Mouse (Mus musculus) midbrain, embryonic 10.5 days (tissue): ENCODE data around the gene Trpm3. TPM values are rescaled to one million over a fixed set of nuclear protein-coding genes. Genes with fewer than 3 reads are reported as not detected.

Source experiments
- DNase-seq: peaks from one replicate; pipeline ENCODE4 v3.0.0-alpha.2; 2017; ENCODE audit warnings: low spot score
- H3K27ac ChIP-seq: fragments of 300-500 bp; sonication (generic); replicated peaks from 2 replicates; pipeline ENCODE4 v1.5.1; 2016; ENCODE audit warnings: mild to moderate bottlenecking
- H3K27me3 ChIP-seq: fragments of 300-500 bp; sonication (generic); 2 replicates; pipeline ENCODE4 v1.6.1; 2016; ENCODE audit warnings: low read depth, mild to moderate bottlenecking; ENCODE audit not compliant: poor library complexity, severe bottlenecking
- H3K36me3 ChIP-seq: fragments of 300-500 bp; sonication (generic); 2 replicates; pipeline ENCODE4 v1.6.1; 2016; ENCODE audit warnings: mild to moderate bottlenecking, moderate library complexity
- H3K4me1 ChIP-seq: fragments of 300-500 bp; sonication (generic); 2 replicates; pipeline ENCODE4 v1.6.1; 2016
- H3K4me3 ChIP-seq: fragments of 300-500 bp; sonication (generic); 2 replicates; pipeline ENCODE4 v1.5.1; 2016; ENCODE audit warnings: mild to moderate bottlenecking, moderate library complexity
- H3K9me3 ChIP-seq: fragments of 300-500 bp; sonication (generic); replicated peaks from 2 replicates; pipeline ENCODE4 v1.6.1; 2016; ENCODE audit warnings: mild to moderate bottlenecking
- WGBS: fragments of 180-500 bp; shearing (Covaris S2); methylation state at CpG from one replicate; pipeline ENCODE4 v1.1.7; 2016; 5-methylcytosine and 5-hydroxymethylcytosine counted together
- polyA plus RNA-seq: library from polyadenylated mRNA; unstranded; fragments of >200 nt; fragmentation: Nextera tagmentation; extraction: Ambion mirVana; gene quantifications from 2 replicates; pipeline ENCODE4 v1.2.1, GENCODE M21; 2016

Gene Trpm3
- polyA plus RNA-seq, 1 experiment from 2014 or later: 4.4 TPM

DNA sequence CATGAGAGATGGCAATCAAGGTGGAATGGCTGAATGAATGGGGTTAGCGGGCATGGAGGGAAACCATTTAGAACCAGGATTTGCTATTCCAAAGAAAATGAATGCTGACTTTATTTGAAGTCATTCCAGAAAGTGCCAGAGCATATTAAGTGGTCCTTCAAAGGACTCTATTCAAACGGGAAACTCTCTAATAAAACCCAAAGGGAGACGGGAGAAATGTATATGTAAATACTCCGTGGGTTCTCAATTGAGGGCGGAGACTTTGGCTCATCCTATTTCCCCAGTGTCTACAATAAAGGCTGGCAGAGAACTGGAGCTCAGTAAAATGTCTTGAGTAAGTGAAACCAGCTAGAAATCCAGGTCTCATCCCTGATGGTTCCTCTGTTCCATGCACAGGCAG, 733.6 kb downstream of the Trpm3 start:
- no peak for DNase-seq
- 67% methylated on average over 5 of the region's 5 CpGs for WGBS
- H3K4me1 ChIP-seq: peaks cover 6% of the 10 kb centered on the region; the same call in 1 of the 2 replicates
- no peak overlapping the region for H3K4me3 ChIP-seq
- no peaks in the 10 kb centered on the region for H3K36me3 ChIP-seq
- no peak overlapping the region for H3K27ac ChIP-seq
- H3K27me3 ChIP-seq: no peaks in the 10 kb centered on the region
- no peaks in the 10 kb centered on the region for H3K9me3 ChIP-seq

DNA sequence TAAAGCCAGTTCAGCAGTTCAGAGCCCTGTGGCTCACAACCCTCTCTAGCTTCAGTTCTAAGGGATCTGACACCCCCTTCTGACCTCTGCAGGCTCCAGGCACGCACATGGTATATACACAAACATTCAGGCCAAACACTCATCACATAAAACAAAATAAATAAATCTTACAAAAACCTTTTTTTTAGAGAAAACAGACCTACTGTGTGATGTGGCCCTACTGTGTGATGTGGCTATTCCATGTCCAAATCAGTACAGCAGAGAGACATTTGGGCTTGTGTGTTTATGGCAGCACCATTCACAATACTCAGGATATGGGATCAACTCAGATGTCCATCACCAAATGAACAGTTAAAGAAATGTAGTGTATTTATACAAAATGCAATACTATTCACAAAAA, 741.4 kb downstream of the Trpm3 start:
- Histone ChIP-seq H3K4me3 (no peak overlapping the region), H3K9me3 (no peaks in the 10 kb centered on the region), H3K27ac (no peak overlapping the region), H3K36me3 (no peaks in the 10 kb centered on the region), H3K27me3 (peaks cover 22% of the 10 kb centered on the region), H3K4me1 (peaks cover 10% of the 10 kb centered on the region)
- DNase-seq: no peak
- WGBS: 81% methylated on average over 1 of the region's 1 CpGs

DNA sequence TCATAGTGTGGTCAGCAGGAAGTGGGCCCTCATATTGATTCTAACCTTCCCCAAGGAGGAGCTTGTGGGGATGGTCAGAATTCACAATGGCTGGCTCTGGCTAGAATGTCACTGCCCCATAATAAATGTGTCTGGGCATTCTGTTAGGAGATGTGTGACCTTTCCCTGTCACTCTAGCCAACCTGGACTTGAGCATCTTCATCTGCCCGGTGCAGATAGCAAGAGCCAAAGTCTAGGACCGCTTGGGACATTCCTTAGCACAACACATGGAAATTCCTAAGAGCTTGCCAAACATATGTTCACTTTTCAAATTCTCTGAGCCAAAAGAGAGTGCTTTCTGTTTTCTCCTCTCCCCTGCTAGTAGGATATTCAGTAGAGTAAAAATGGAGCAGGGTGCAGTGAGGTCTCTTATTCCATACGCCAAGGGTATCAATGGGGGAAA, 743.8 kb downstream of the Trpm3 start:
- 82% methylated on average over 3 of the region's 3 CpGs for WGBS
- no peaks in the 10 kb centered on the region for H3K36me3 ChIP-seq
- DNase-seq: no peak
- H3K4me1 ChIP-seq: peaks cover 10% of the 10 kb centered on the region
- H3K9me3 ChIP-seq: no peaks in the 10 kb centered on the region
- H3K27ac ChIP-seq: no peak overlapping the region
- no peak overlapping the region for H3K4me3 ChIP-seq
- peaks cover 26% of the 10 kb centered on the region for H3K27me3 ChIP-seq

DNA sequence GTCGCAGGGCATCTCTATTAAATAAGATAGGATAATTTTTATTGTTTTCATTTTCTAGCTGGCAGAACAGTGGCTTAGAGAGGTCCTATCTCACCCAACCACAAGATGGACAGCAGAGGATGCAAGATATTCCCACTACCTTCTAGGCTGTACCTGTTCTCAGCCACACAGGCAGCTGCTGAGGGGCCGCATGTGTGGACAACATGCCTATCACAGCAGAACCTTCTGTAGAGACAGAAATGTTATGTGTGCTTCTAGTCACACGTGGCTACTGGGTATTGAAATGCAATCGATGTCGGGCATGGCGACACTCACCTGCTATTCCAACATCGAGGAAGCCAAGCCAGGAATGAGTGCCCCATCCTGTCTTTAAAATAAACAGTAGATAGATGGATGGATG, 744.3 kb downstream of the Trpm3 start:
- DNase-seq: no peak
- WGBS: 89% methylated on average over 7 of the region's 7 CpGs

DNA sequence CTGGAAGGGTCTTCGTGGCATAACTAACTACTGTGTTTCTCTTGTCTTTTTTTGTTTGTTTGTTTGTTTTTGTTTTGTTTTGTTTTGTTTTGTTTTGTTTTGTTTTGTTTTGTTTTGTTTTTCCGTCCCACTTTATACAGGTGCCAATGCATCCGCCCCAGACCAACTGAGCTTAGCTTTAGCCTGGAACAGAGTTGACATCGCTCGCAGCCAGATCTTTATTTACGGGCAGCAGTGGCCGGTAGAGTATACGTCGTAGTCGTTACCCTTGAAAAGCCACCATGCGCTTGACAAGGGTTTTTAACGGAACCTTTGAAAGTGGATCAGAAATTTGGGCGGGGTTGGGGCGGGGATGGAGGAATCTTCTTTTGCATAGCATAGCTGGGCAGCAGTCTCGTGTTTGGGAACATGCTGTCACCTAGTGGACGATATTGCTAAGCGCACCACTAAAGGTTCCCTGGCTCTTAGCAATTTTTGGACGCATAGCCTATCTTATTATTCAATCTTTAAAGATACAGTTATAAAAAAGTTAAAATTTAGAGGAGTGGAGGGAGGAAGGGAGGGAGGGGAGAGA, 745.0 kb downstream of the Trpm3 start:
- peak overlapping the region; percentile 33 for H3K4me3 ChIP-seq
- 24% methylated on average over 18 of the region's 18 CpGs for WGBS
- peak; percentile 44 for DNase-seq

More for the DNA sequence above, 744.3 kb downstream of the Trpm3 start:
- Histone ChIP-seq H3K4me1 (peaks cover 10% of the 10 kb centered on the region), H3K9me3 (no peaks in the 10 kb centered on the region), H3K36me3 (no peaks in the 10 kb centered on the region), H3K27me3 (peaks cover 26% of the 10 kb centered on the region), H3K4me3 (no peak overlapping the region), H3K27ac (no peak overlapping the region)

DNA sequence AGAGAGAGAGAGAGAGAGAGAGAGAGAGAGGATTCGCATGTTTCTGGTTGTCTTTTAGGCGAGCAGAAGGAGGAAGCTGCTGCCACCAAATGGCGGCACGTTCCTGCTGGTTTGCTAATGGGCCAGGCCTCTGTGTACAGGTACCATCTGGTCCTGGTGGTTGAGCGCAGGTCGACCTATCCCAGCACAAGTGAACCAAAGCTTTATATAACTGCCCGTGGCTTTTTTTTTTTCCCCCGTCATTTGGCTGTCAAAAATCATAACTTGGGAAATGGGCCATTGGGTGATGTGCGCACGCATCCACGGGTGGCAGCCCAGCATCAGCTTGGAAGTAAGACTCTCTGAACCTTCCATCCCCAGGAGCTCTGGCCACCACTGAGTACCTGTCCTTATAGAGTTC, 745.5 kb downstream of the Trpm3 start:
- peak; percentile 14 for DNase-seq
- no peaks in the 10 kb centered on the region for H3K9me3 ChIP-seq
- no peak overlapping the region for H3K27ac ChIP-seq
- peak overlapping the region; percentile 33 for H3K4me3 ChIP-seq
- H3K27me3 ChIP-seq: peaks cover 26% of the 10 kb centered on the region
- no peaks in the 10 kb centered on the region for H3K36me3 ChIP-seq
- WGBS: 57% methylated on average over 11 of the region's 11 CpGs
- H3K4me1 ChIP-seq: peaks cover 10% of the 10 kb centered on the region

More for the DNA sequence above, 745.0 kb downstream of the Trpm3 start:
- Histone ChIP-seq H3K27me3 (peaks cover 26% of the 10 kb centered on the region), H3K4me1 (peaks cover 10% of the 10 kb centered on the region), H3K9me3 (no peaks in the 10 kb centered on the region), H3K36me3 (no peaks in the 10 kb centered on the region), H3K27ac (no peak overlapping the region)

DNA sequence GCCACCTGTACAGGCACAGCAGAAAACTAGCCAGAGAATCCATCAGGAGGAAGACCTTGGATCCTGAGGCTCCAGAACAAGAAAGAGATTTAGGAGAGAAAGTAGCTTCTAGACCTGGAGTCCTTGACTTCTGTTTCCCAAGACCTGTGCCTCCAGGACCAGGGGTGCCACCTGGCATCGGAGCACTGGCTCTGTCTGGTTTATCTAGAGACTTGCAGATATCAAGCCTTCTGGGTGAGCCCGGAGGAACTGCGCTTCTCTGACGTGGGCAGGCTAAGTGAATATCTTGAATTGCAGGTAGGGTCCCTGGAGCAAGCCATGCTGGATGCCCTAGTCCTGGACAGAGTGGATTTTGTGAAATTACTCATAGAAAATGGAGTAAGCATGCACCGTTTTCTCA, 746.2 kb downstream of the Trpm3 start:
- no peak overlapping the region for H3K27ac ChIP-seq
- H3K36me3 ChIP-seq: no peaks in the 10 kb centered on the region
- no peaks in the 10 kb centered on the region for H3K9me3 ChIP-seq
- H3K4me1 ChIP-seq: peaks cover 10% of the 10 kb centered on the region
- peaks cover 26% of the 10 kb centered on the region for H3K27me3 ChIP-seq
- WGBS: 90% methylated on average over 5 of the region's 5 CpGs
- DNase-seq: no peak
- no peak overlapping the region for H3K4me3 ChIP-seq

DNA sequence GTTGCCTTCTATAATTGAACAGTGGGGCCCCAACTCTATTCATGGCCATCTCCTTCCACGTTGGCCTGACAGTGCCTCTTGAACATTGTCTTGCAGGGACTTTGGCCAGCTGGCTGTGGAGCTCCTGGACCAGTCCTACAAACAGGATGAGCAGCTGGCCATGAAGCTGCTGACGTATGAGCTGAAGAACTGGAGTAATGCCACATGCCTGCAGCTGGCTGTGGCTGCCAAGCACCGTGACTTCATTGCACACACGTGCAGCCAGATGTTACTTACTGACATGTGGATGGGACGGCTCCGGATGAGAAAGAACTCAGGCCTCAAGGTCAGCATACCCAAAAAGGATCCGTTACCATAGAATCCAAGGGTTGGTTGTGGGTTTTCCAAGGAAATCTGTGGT, 763.0 kb downstream of the Trpm3 start:
- Histone ChIP-seq H3K27me3 (no peaks in the 10 kb centered on the region), H3K4me1 (no peaks in the 10 kb centered on the region), H3K36me3 (no peaks in the 10 kb centered on the region), H3K9me3 (no peaks in the 10 kb centered on the region), H3K27ac (no peak overlapping the region), H3K4me3 (no peak overlapping the region)
- DNase-seq: no peak
- 91% methylated on average over 7 of the region's 7 CpGs for WGBS

DNA sequence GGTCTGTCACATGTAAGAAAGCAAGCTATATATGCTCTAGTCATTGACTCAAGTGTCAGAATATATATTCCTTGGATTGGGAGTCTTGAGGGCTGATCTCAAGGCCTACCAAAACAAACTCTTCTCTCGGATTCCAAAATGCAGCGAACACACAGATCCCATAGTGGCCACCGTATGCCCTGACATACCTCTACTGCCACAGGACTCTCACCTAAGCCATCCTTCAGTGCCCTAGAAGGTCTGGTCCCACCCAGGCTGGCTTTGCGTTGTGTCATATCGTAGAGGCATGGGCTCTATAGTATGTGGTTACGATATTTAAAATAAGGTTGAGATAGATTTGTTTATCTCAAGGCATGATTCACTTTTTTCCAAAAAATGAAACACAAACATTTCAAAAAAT, 763.5 kb downstream of the Trpm3 start:
- no peaks in the 10 kb centered on the region for H3K9me3 ChIP-seq
- WGBS: 97% methylated on average over 6 of the region's 6 CpGs
- H3K4me3 ChIP-seq: no peak overlapping the region
- no peak overlapping the region for H3K27ac ChIP-seq
- no peak for DNase-seq
- H3K36me3 ChIP-seq: no peaks in the 10 kb centered on the region
- H3K4me1 ChIP-seq: no peaks in the 10 kb centered on the region
- no peaks in the 10 kb centered on the region for H3K27me3 ChIP-seq

DNA sequence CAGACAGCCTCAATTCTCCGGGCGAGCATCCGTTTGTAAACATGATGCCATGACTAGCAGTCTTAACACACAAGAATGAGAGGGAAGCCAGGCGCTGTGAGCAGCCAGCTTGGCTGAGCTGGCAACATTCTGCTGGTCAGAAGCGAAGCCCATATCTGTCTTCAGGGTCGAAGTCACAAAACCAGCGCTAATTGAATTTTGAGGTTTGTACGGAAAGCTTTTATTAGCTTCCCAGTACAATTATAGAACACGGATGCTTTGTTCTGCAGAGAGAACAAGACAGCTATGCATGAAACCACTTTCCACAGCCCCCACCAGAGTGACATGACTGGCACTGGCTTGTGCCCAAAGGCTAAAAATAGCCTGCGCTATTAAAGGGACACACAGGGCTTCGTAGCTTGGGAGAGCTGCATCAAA, 766.2 kb downstream of the Trpm3 start:
- no peak for DNase-seq
- Histone ChIP-seq H3K27me3 (no peaks in the 10 kb centered on the region), H3K4me1 (no peaks in the 10 kb centered on the region), H3K4me3 (no peak overlapping the region), H3K36me3 (no peaks in the 10 kb centered on the region), H3K9me3 (no peaks in the 10 kb centered on the region), H3K27ac (no peak overlapping the region)
- WGBS: 89% methylated on average over 11 of the region's 11 CpGs

DNA sequence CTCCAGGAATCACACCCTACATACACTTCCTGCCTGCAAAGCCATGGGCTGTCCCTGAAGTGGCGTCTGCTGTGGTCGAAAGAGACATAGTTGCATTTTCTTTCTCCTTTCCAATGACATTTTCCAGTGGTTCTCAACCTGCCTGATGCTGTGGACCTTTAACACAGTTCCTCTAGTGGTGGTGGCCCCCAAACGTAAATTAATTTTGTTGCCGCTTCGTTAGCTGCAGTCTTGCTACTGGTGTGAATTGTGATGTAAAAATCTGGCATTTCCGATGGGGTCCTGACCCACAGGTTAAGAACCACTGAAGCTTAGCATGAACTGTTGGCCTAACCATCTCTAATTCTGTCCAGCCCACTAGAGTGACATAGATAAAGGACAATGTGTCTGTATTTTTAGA, 771.8 kb downstream of the Trpm3 start:
- H3K4me1 ChIP-seq: no peaks in the 10 kb centered on the region
- H3K4me3 ChIP-seq: no peak overlapping the region
- H3K27ac ChIP-seq: no peak overlapping the region
- H3K9me3 ChIP-seq: no peaks in the 10 kb centered on the region
- WGBS: 82% methylated on average over 6 of the region's 6 CpGs
- H3K27me3 ChIP-seq: no peaks in the 10 kb centered on the region
- H3K36me3 ChIP-seq: no peaks in the 10 kb centered on the region
- no peak for DNase-seq

DNA sequence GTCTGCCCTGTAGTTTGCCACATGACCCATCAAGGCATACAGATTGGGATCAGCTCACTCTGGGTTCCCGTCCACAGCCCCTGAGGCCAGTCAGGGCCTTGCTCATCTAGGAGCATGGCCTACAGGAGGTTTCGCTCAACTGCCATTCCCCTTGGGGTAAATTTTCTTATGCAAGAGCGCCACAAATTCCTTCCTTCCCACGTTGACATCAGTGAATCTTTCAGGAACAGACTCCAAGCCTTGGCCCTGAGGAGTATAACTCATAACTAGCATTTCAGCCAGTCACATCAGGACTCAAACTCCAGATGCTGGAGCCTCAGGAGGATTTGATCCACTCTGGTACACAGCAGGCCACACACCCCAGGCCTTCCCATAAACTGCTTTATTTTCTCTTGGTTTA, 774.1 kb downstream of the Trpm3 start:
- no peak for DNase-seq
- no peaks in the 10 kb centered on the region for H3K27me3 ChIP-seq
- H3K4me1 ChIP-seq: peaks cover 10% of the 10 kb centered on the region; the same call in 1 of the 2 replicates
- WGBS: 86% methylated on average over 4 of the region's 4 CpGs
- H3K4me3 ChIP-seq: no peak overlapping the region
- H3K36me3 ChIP-seq: no peaks in the 10 kb centered on the region
- H3K9me3 ChIP-seq: no peaks in the 10 kb centered on the region
- H3K27ac ChIP-seq: no peak overlapping the region

DNA sequence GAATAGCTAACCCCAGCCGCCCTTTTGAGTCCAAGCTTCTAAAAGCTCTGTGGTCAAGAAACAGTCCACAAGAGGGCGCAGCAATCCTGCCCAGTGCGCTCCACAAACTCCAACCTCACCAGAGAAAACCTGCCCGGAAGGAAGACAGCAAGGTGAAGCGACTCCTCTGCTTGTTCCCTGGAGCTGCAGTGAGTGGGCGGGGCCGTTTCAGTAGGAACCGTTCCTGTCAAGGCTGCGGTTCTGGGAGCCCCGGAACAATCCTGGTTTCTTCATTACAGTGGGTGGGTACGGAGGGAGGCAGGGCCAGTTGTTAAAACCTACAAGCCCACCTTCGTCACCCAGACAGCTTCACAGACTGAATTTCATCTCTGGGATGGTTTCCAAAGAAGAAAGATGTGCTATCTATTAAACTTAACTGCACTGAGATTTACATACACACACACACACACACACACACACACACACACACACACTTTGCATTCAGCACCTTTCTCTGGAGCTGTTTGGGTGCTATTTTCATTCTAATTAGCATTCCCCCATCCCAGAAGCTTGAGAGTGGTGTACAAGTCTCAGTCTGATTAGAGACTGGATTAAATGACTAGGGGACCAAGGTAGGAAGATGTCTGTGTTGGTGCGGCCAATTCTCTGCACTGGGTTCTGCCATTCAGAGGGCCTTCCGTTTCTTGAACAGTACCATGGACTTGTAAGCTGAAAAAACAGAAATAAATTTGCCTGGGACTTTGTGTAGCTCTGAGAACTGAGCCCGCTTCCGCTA, 777.2 kb downstream of the Trpm3 start:
- Histone ChIP-seq H3K4me1 (peaks cover 10% of the 10 kb centered on the region; the same call in 1 of the 2 replicates), H3K27me3 (no peaks in the 10 kb centered on the region), H3K36me3 (no peaks in the 10 kb centered on the region), H3K4me3 (peak overlapping the region; percentile 45), H3K27ac (no peak overlapping the region), H3K9me3 (no peaks in the 10 kb centered on the region)
- WGBS: 26% methylated on average over 16 of the region's 16 CpGs
- peak; percentile 74 for DNase-seq
